Mouse (Mus musculus) forebrain, embryonic 15.5 days (tissue): ENCODE results near the gene Ifrd2. TPM values are rescaled to one million over a fixed set of nuclear protein-coding genes. Genes with fewer than 3 reads are reported as not detected.

ENCODE experiments used
- ATAC-seq: fragments of 200-750 bp; cut with Nextera tagmentation; replicated peaks from 2 replicates; pipeline ENCODE4 v1.8.0; 2017; ENCODE audit warnings: mild to moderate bottlenecking, moderate TSS enrichment, moderate library complexity
- H3K27ac ChIP-seq: fragments of 300-500 bp; sonication (generic); replicated peaks from 2 replicates; pipeline ENCODE4 v1.5.1; 2015; ENCODE audit warnings: mild to moderate bottlenecking, inconsistent platforms
- H3K27me3 ChIP-seq: fragments of 300-500 bp; sonication (generic); 2 replicates; pipeline ENCODE4 v1.6.1; 2015; ENCODE audit warnings: inconsistent platforms
- H3K36me3 ChIP-seq: fragments of 300-500 bp; sonication (generic); 2 replicates; pipeline ENCODE4 v1.6.1; 2015; ENCODE audit warnings: mild to moderate bottlenecking, inconsistent platforms
- H3K4me1 ChIP-seq: fragments of 300-500 bp; sonication (generic); 2 replicates; pipeline ENCODE4 v1.6.1; 2015; ENCODE audit warnings: inconsistent platforms
- H3K4me2 ChIP-seq: fragments of 300-500 bp; sonication (generic); replicated peaks from 2 replicates; pipeline ENCODE4 v1.6.1; 2015; ENCODE audit warnings: mild to moderate bottlenecking, inconsistent platforms
- H3K4me3 ChIP-seq: fragments of 300-500 bp; sonication (generic); 2 replicates; pipeline ENCODE4 v1.5.1; 2015; ENCODE audit warnings: mild to moderate bottlenecking, inconsistent platforms
- H3K9ac ChIP-seq: fragments of 300-500 bp; sonication (generic); replicated peaks from 2 replicates; pipeline ENCODE4 v1.6.1; 2015; ENCODE audit warnings: mild to moderate bottlenecking, inconsistent platforms
- H3K9me3 ChIP-seq: fragments of 300-500 bp; sonication (generic); 2 replicates; pipeline ENCODE4 v1.6.1; 2016; ENCODE audit warnings: inconsistent platforms
- WGBS: fragments of 180-500 bp; shearing (Covaris S2); methylation state at CpG from one replicate; pipeline ENCODE4 v1.1.7; 2015; ENCODE audit warnings: mixed read lengths; 5-methylcytosine and 5-hydroxymethylcytosine counted together
- polyA plus RNA-seq: library from polyadenylated mRNA; unstranded; fragments of >200 nt; fragmentation: Nextera tagmentation; extraction: Ambion mirVana; gene quantifications from 2 replicates; pipeline ENCODE4 v1.2.1, GENCODE M21; 2015

Ifrd2 gene
- polyA plus RNA-seq, 1 experiment from 2014 or later, result 15.4 TPM

- Histone ChIP-seq H3K9ac (no peak overlapping the region), H3K4me1 (peaks cover 23% of the 10 kb centered on the region), H3K9me3 (no peaks in the 10 kb centered on the region), H3K4me2 (no peak overlapping the region), H3K27ac (no peak overlapping the region), H3K36me3 (no peaks in the 10 kb centered on the region), H3K4me3 (no peak overlapping the region), H3K27me3 (no peaks in the 10 kb centered on the region)
- ATAC-seq, result no peak
- 45% methylated on average over 8 of the region's 8 CpGs for WGBS
Observed at GRCm38 (mm10) chr9:107640257-107640772, 52.9 kb downstream of the Ifrd2 start.

DNA sequence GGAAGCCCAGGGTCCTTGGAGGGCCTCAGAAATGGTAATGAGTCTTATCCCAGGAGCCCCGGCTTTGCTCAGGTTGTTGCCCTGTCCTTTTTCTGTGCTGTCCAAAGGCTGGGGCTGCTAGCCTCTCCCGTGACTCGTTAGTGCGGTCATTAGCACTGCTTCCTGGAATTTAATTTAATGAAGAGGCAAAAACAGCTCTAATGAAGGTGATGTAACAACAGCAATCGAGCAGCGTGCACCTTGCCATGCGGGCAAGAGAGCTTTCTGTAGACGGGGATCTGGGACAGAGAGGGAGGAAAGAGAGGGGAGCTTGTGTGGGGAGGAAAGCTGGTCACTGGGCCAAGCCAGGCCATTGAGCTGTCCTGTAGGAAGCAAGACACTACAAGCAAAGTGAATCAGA is 54.2 kb downstream of the Ifrd2 start:
- 12% methylated on average over 8 of the region's 8 CpGs for WGBS
- no peaks in the 10 kb centered on the region for H3K27me3 ChIP-seq
- H3K9me3 ChIP-seq, result no peaks in the 10 kb centered on the region
- no peak overlapping the region for H3K4me2 ChIP-seq
- H3K4me3 ChIP-seq, result no peak overlapping the region
- H3K4me1 ChIP-seq, result peaks cover 23% of the 10 kb centered on the region
- H3K27ac ChIP-seq, result no peak overlapping the region
- H3K36me3 ChIP-seq, result no peaks in the 10 kb centered on the region
- no peak for ATAC-seq
- H3K9ac ChIP-seq, result no peak overlapping the region

Other genes starting within 250 kb of the Ifrd2 start
- gene Hemk1, start 249.3 kb upstream of the Ifrd2 start, polyA plus RNA-seq, result 14.6 and 16.0 TPM in 2 replicates
- 4.1 and 4.5 TPM in 2 replicates for gene 6430571L13Rik, start 247.0 kb upstream of the Ifrd2 start, polyA plus RNA-seq
- 3.9 and 4.2 TPM in 2 replicates for gene Cacna2d2, start 188.0 kb upstream of the Ifrd2 start, polyA plus RNA-seq
- 45.7 and 45.8 TPM in 2 replicates for gene Tmem115, start 53.7 kb upstream of the Ifrd2 start, polyA plus RNA-seq
- gene Cyb561d2, start 45.4 kb upstream of the Ifrd2 start, polyA plus RNA-seq, result 34.7 and 36.0 TPM in 2 replicates
- gene Nprl2, start 45.4 kb upstream of the Ifrd2 start, polyA plus RNA-seq, result 74.9 and 78.7 TPM in 2 replicates
- gene Zmynd10, start 40.3 kb upstream of the Ifrd2 start, polyA plus RNA-seq, result 3.7 and 4.6 TPM in 2 replicates
- gene Rassf1, start 36.1 kb upstream of the Ifrd2 start, polyA plus RNA-seq, result 38.9 and 41.1 TPM in 2 replicates
- gene Tusc2, start 24.4 kb upstream of the Ifrd2 start, polyA plus RNA-seq, result 96.7 and 97.5 TPM in 2 replicates
- gene Hyal2, start 19.7 kb upstream of the Ifrd2 start, polyA plus RNA-seq, result 75.3 and 76.2 TPM in 2 replicates
- gene Hyal1, start 10.7 kb upstream of the Ifrd2 start, polyA plus RNA-seq, result 8.6 and 8.8 TPM in 2 replicates
- 14.7 and 17.0 TPM in 2 replicates for gene Naa80, start 8.8 kb upstream of the Ifrd2 start, polyA plus RNA-seq
- 1.3 and 2.1 TPM in 2 replicates for gene Hyal3, start 6.8 kb upstream of the Ifrd2 start, polyA plus RNA-seq
- 1.7 and 2.8 TPM in 2 replicates for gene Sema3b, start 21.6 kb downstream of the Ifrd2 start, polyA plus RNA-seq
- 335 and 338 TPM in 2 replicates for gene Gnai2, start 47.7 kb downstream of the Ifrd2 start, polyA plus RNA-seq
- 24.2 and 24.4 TPM in 2 replicates for gene Slc38a3, start 81.9 kb downstream of the Ifrd2 start, polyA plus RNA-seq
- gene Gnat1, start 92.1 kb downstream of the Ifrd2 start, polyA plus RNA-seq, result 1.7 and 1.8 TPM in 2 replicates
- gene Sema3f, start 122.8 kb downstream of the Ifrd2 start, polyA plus RNA-seq, result 13.7 and 14.6 TPM in 2 replicates
- gene Rbm5, start 183.4 kb downstream of the Ifrd2 start, polyA plus RNA-seq, result 283 and 284 TPM in 2 replicates